Mouse (Mus musculus) spleen, adult 12 weeks (tissue): ENCODE measurements at regions not wholly inside any gene's neighbourhood (a gene's known extent, or its start where the extent isn't known, plus 50 kb on each side); places are given as distances from the start of the nearest gene placed in this dataset.

Source experiments
- DNase-seq: peaks from one replicate; pipeline ENCODE4 v3.0.0; 2022; ENCODE audit warnings: low spot score

DNA sequence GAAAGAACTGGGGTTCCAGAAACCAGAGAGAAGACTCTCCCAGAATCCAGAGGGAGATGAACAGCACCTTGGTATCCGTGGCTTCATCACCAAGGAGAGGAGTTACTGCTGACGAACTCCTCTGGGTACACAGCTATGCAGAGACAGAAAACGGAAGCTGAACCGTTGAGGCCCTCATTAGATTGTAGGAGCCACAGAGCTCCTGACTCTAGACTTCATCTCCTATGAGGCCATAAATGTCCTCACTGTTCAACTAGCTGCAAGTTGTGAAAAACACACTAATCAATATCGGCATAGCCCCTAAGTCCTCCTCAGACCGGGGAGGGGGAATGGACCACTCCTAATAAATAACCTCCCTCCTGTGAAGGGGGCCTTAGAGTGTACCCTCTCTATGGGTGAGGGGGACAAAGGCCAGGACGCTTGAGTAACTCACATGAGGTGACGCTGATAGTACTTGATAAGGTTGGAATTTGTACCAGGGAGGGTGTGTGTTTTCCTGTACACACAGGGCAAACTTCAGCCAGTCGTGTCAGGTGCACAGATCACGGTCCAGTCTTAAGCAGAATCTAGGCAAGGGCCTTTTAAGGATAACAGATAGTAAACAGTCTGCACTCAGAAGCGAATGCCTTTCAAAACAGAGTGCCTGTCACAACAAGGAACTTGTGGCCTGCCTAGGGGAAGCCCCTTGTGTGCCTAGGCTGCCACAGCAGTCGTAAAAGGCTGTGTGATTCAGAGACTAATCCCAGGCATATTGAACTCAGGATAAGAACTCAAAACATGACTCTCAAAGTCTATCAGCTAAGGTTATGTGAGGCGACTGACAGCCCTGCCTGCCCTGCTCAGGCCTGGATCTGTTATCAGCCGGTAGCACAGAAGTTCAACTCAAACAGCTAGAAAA is 104.2 kb downstream of the Dyrk2 start:
- DNase-seq, result peak; percentile 14

DNA sequence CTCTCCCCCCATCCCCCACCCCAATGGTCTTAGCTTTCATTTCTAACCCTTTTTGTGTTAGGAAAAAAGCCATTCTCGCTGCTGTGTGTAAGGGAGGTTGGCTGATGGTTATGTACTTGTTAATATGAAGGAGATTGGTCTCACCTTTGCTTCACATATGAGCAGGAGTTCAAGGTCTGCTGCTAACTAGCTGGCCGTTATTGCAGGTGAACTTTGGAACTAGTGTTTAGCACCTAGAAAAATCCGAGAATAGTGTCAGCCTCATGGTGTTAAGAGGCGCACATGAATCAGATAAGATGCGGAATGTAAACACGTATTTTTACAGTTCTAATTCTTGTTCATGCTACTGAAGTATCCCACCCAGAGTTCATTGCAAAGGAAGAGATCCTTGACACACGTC is 103.2 kb downstream of the Dyrk2 start:
- no peak for DNase-seq

DNA sequence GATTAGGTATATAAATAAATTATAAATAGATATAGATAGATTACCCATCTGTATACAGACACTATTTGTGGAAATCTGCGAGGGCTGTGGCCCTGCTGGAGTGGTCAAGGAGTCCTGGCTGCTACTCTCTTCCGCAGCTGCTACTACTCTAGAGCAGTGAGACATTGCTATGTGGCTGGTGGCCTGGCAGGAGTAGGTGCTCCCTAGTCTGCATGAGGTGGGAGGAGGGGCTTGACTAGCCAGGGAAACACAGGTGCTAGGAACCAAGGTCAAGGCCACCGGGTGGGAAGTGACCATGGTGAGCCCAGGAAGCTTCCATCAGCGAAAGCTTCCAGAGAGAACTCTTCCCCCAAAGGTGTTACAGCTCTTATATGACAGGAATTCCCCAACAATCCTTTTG is 100.3 kb downstream of the Dyrk2 start:
- DNase-seq, result no peak

DNA sequence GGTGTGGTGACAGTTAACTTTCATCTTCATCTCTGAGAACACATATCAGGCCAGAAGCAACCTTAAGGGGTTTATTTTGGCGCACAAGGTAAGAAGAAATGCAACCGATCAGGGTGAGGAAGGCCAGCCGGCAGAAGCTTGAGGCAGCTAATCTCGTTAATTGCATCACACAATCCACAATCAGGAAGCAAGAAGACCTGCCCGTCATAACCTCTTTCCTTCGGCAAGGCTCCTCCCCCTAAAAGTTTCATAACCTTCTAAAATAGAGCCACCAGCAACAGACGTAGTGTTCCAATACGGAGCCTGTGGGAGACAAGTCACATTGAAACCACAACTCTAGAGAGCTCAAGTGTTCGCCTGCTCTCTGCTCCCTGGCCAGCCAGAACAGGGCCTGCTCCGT is 91.4 kb downstream of the Dyrk2 start:
- no peak for DNase-seq

DNA sequence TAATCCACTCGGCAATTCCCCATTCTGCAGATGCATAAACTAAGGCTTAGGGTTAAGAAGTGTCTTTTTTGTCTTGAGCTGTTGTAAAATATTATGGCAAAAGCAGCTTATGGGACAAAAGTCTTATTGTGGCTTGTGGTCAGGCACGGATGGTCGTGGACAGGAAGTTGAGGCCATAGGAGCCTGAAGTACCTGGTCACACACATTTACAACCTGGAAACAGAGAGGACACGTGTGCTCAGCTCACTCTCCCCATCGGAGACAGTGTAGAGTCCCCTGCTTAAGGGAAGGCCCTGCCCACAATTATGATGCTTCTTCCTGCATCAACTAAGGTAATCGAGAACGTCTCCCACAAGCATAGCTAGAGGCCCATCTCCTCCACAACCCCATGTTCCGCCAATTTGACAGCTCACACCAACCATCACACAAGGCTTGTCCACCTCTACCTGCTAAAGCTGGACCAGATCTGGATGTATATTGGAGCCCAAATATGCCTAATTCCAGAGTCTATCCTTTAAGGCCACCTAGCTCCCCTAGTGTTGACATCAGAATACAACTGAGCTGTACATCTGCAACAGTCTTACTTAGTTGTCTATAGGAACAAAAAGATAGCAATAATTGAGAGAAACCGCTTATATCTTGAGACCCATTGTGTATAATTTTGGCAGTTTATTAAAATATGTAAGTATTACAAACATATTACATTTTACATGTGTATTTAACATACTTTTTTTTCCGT is 89.0 kb downstream of the Dyrk2 start:
- no peak for DNase-seq

DNA sequence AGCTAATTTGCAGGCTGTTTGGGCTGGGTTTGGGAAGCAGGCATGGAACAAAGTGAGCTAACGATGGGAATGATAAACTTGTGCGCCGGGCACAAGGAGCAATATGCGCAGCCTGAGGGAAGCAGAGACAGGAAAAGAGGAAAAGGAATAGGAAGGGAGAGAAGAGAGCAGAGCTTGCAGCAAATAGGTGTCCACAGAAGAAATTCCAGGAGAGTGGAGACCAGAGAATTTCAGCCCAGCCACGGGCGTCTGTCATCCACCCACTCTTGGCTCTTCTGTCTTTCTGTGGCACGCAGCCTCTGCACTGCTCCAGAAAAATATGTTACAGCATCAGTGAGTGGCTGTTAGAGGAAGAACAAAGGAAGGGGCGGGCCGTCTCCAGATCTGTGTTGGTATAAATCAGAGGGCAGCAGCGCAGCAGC is 88.2 kb downstream of the Dyrk2 start:
- no peak for DNase-seq

DNA sequence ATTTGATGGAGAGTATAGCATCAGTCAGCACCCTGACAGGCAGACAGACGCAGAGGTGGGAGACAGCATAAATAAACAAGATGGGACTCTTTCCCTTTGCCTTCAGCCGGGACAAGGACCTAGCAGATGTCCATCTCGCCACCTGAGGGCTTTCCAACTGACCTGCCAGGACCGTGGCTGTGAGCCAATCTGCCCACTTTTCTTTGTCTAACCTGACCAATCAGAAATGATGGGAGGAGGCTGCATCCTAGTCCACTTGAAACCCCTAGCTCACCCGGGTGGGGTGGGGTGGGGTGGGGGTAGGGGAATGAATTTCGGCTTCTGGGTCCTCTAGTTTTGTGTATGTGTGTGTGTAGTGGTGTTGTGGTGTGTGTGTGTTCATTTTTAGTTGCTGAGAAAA is 87.4 kb downstream of the Dyrk2 start:
- no peak for DNase-seq

DNA sequence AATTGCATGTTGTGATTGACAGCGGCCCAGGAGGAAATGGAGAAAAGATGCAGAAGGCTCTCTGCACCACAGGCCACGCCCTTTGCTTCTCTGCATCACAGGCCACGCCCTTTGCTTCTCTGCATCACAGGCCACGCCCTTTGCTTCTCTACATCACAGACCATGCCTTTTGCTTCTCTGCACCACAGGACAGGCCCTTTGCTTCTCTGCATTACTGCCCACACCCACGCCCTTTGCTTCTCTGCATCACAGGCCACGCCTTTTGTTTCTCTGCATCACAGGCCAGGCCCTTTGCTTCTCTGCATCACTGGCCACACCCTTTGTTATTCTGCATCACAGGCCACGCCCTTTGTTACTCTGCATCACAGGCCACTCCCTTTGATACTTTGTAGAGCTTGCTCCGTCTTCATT is 82.7 kb downstream of the Dyrk2 start:
- no peak for DNase-seq

DNA sequence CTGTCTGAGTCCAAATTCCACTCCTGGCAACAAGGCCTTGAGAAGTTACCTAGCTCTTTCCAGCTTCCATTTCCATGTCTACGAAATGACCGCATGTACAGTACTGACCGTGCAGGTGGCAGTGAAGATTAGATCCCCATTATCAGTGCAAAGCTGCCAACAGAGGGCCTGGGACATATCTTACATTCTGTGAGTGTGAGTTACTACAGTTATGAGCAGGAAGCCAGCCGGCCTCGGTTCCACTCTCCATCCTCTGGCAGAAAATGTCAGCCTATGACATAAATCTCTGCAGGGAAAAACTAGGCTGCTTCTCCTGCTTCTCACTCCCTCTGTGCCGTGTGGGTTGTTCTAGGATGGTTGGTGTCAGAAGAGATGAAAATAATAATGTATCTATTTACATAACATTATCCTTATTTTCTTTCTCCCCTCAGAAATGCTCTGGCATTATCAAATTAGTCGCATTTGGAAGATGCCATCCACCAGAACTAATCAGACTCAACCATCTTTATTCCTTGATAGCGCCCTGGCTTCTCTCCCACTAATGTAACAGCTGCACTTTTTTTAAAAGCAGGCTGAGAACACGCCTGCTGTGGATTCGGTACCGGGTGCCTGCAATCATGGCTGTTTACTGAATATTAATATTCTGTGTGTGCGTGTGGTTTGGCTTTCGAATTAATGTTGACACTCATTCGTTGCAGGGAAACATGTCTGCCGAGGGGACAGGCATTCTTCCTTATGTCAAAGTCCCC is 77.5 kb downstream of the Dyrk2 start:
- DNase-seq, result no peak

DNA sequence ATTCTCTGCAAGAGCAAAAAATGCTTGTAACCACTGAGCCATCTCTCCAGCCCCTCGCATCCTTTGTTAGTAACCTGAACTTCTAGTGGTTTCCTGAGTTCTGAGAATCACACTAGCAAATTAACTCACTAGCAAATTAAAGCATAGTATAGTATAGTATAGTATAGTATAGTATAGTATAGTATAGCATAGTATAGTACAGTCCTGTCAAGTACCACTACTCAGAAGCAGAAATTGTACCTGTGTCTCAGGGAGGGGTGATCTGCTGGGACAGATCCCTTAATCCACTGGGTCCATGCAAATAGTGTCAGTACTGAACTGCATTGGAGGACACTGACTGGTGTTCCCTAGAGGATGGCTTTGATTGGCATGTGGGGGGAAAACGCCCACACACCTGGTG is 76.2 kb downstream of the Dyrk2 start:
- DNase-seq, result no peak

DNA sequence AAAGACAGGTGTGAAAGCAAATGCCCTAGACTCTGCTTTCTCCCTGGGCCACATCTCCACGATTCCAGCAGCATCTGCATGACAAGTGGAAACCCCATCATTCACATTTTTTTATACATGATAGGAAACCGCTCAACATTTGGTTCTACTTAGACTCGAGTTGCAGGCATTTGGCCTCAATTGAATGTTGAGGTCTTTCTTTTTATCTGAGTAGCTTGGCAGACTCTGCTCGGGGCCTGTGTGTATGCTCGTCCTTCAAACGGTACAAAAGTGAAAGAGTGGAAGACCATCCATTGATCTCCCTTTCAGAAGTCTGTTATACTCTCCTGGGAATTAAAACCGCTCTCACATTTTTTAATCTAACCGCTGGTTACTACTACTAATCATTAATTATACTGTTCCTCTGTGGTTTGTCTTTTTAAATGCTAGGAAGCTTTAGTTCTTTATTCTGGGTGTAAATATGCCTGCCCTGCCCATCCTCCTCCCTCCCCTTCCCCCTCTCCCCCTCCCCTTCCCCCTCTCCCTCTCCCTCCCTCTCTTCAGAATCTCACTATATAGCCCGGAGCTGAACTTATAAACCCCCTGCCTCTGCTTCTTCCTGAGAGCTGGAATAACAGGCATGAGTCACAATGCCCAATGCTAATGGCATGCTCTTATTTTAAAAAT is 75.5 kb downstream of the Dyrk2 start:
- no peak for DNase-seq

DNA sequence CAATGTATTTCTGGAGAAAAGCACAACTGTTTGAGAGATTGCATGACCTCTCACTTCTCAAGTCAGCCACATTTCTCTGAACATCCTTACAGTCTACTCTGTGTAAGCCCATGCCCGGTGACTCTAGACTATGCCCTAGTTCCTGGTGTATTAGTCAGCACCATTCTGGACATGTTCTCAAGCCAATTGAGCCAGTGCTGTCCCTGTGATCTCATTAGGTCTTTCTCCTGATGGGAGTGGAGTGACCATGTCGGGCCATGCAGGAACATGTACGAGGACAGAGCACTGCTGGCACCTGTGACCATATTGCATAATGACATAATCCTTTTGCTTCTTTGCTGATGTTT is 75.0 kb downstream of the Dyrk2 start:
- no peak for DNase-seq

DNA sequence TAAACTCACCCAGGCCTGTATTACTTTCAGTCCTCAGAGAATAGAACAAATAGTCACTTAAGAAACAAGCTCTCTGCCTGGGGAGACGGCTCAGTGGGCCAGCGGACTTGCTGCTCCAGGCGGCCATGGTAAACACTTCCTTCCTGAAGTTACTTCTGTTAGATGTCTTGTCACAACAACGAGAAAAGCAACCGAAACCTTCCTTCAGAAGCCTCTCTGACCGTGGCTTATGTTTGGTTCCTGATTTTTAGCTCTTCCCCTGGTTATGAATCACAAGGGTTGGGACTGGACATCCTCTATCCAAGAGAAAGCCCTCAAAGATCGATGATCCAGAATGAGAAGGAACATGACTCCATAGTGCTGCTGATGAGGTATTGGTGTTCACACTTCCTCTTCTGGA is 73.5 kb downstream of the Dyrk2 start:
- DNase-seq, result peak; percentile 21

DNA sequence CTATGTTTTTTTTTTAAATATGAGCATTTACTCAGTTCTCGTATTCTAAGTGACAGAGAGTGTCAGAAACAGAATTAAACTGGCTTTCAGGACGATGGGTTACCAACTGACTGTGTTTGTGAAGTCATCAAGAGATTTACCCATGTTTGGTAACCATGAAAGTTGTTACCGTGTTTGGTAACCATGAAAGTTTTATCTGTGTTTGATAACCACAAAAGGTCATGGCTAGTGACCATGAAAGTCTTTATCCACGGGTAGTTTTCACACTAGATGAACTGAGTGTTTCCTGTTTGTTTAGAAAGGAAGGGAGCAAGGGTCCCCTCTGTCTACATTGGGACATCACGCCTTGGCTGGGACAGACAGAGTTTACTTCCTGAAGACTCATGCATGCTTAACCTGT is 72.8 kb downstream of the Dyrk2 start:
- DNase-seq, result no peak

DNA sequence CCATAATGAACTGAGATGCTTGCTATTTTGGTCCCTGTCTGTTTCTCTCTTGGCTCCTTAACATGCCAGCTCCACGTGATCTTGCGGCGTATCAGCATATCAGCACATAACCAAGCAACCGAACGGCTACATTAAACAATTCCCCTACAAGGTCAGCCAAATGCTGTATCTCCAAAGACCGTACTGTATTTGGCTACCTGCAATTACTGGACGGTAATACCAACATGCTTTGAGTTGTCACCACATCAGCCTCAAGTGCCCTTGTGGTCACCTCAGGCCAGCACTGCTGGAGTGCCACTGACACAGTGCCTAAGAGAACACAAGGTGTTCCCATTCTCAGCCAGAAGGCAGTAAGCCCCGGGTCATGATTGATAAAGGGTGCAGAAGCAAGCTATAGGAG is 70.2 kb downstream of the Dyrk2 start:
- no peak for DNase-seq

DNA sequence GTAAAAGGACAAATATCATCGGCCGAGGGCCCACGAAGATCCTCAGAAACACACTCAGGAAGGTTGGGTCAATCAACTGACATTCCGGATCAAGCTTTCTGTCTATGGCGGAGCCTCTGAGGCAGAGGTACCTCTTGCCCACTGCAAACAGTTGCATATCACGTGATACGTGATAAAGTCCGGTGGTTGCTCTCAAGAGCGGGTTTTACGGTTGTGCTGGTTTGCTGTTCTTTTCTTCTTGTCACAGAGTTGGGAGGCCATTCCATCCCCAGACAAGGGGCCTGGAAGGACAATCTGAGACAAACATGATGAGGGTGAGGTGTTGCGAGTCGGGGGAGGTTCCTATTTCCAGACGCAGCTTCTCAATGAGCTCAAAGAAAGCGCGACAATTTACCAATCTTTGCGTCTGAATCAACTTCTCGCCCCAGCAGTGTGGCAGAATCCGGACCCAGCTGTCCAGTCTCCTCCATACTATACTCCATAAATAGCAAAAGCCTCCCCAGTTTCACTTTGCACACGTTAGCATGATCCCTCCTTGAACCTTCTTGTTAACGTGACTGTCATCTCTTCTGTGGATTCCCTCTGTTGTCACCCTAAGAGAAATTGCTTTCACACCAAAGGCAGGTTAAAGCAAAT is 66.0 kb downstream of the Dyrk2 start:
- DNase-seq, result no peak

DNA sequence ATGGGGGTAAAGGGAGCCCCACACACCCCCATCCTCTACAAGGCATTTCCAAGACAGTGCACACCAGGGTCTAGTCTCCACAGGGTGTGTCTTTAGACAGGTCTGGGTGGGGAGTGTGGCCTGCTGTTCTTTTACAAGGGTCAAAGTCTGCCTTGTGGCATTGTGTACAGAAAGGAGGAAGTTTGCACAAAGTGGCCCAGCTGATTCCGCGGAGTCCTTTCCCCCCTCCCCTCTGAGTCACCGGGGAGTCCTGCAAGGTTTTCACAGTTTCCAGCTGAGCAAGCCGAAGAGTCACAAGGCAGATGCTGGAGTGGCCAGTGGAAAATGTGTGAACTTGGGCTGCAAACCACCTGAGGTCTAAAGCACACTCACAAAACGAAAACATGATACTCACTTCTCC is 65.4 kb downstream of the Dyrk2 start:
- peak; percentile 19 for DNase-seq
